Mouse (Mus musculus): ENCODE measurements around the gene Srcap. TPM values are rescaled to one million over a fixed set of nuclear protein-coding genes. Genes with fewer than 3 reads are reported as not detected.
"Not testable (repeated sequence)": the region's sequence is repeated elsewhere in the genome, so short reads cannot be mapped to it uniquely, and the experiment has no call there.

Gene Srcap
- total RNA-seq (2021) = 10 to 100 TPM; 56.8 to 66.1 TPM
- long read RNA-seq, experiment 1, partial matches to known transcripts = 1 of 7 reads
- long read RNA-seq, experiment 1, other reads (novel, unspliced or antisense) = 3 of 7 reads
- long read RNA-seq, experiment 2, partial matches to known transcripts = 0 of 4 reads
- long read RNA-seq, experiment 2, other reads (novel, unspliced or antisense) = 3 of 4 reads

DNA sequence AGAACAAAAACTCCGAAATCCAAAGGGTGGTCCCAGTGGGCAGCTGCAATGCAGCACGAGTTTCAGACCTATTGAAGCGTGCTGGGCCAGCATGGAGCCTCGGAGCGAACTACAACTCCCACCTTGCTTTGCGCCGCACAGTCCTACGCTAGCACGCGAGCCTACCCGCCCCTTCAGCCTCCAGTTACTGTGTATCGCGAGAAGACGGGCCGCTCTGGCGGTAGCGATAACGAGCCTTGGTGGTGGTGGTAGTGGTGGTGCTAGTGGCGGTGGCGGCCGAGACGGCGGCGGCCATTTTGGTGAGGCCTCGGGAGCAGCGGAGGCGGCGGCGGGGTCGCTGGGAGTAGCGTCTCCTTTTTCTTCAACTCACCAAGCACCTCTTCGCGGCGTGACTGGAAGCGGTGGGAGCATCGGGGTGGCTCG is at the start of gene Srcap:
Gene Srcap (plus strand): TSS at position 176 of the 423 bp plus-strand sequence.
- DNase-seq = peak; percentile 92

DNA sequence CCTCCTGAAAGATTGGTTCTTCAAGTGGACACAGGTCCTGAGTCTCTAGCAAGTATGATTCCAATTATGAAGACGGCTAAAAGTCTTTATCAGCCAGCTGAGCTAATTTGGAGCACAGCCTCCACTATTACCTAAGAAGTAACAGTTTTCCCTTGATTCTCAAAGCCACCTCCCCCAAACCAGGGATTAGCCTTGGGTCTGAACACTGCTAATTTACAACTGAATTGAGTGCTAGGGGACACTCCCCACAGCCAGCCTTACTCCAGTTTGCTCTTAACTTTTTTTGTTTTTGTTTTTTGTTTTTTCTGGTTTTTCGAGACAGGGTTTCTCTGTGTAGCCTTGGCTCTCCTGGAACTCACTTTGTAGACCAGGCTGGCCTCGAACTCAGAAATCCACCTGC is 46.6 kb upstream of the Srcap start:
- DNase-seq = no peak

DNA sequence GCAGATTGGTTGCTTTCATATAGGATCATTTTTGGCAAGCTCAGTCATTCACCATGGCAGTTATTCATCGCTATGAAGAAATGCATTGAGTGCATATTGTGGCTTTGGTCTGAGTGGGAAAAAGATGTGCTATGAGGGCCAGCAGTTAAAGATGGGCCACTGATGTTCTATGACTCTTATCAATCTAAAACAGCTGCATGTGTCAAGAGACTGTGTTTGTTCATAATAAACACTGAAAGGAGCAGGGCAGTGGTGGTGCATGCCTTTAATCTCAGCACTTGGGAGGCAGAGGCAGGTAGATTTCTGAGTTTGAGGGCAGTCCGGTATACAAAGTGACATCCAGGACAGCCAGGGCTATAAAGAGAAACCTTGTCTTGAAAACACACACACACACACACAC is 46.1 kb upstream of the Srcap start:
- not testable (repeated sequence) for DNase-seq

DNA sequence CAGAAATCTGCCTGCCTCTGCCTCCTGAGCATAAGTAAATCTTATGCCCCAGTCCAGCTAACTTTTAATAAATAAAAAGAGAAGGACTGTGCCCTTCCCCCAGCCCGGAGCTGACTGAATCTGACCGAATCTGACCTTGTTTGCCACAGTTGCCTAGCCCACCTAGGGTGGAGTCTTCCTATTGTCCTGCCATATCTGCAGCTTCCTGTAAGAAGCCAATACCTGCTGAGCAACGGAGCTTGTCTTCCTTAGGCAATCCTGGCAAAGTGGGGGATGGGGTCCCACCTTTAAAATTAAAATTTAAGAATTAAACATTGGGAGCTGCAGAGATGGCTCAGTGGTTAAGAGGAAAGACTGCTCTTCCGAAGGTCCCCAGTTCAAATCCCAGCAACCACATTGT is 45.2 kb upstream of the Srcap start:
- no peak for DNase-seq

DNA sequence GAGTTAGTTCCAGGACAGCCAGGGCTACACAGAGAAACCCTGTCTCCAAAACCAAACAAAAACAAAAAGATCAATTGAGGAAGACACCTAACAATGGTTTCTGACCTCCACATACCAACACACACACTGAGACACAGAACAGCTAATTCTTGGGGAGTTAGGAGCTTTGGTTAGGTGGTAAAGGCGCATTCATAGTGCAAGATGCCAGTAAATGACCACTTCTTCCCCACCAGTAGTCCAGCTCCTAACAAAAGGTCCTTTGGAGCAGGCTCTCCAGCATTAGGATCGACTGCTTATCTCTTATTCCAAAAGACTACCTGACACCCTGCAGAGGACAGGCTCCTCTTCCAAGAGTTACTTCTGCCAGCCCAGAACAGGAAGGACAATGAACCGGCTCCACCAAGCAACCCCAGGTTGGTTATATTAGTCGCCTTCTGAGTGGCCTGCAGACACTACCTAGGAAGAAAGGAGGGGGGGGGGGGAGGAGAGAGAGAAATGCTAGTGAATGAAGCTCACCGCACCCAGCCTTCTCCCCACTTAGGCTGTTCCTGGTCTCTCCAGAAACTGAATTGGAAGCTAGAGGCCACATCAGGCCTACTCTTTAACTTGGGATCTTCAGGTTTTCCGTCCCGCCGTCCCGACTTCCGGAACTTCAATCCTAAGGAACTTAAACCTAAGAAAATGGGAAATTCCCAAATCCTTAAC is 41.6 kb upstream of the Srcap start:
- no peak for DNase-seq

DNA sequence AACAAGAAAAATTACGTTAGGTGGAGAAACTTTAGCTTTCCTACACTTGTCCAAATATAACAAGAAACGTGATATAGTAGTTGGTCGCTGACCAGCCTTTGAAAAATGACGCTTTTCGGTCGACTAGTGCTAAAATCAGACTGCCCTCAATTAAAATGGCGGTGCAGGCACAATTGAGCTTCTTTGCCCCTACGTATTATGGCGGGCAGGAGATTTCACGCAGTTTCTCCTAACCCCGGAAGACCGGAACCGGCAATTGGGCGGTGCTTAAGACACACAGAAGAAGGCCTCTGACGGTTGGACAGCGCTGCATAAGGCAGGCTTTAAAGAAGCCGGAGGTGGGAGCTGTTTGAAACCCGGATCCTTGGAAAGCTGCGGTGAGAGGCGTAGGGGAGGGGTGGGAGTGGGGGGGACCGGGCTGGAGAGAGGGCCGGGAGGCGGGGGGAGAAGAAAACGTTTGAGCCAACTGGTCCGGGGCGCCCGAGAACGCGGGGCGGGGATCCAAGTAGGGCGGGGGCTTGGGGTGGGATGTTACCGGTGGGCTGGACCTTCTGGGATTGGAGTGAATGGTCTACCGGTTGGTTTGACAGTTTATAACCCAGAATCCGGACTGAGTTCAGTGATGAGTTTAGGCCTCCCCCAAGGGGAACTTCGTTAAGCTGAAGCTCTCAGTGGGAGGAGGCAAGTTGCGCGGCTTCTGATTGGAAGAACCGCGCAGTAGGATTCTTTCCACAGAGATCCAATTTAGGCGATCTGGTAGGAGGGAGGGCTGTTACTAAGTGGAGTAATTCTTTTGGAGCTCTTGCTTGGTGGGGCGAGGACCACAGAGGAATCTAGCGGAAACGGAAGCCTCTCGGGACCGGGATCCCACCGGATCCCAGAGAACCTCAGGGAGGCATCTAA is 40.8 kb upstream of the Srcap start:
- DNase-seq = peak; percentile 85

DNA sequence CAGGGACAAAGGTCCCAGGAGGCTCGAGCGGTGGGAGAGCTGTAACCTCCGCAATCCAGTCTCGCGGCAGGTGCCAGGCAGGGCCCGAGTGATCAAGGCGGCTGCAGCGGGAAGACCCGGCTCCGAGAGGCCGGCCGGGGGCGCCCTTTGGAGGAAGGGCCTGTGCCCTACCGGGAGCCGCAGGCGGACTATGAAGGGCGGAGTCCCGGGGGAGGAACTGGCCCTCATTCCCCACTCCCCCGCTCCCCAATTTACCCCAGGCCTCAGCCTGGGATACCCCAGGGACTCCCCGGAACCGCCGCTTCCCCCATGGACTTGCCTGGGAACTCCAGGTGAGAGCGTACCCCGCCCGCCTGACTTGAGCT is 40.2 kb upstream of the Srcap start:
- DNase-seq = peak; percentile 67

DNA sequence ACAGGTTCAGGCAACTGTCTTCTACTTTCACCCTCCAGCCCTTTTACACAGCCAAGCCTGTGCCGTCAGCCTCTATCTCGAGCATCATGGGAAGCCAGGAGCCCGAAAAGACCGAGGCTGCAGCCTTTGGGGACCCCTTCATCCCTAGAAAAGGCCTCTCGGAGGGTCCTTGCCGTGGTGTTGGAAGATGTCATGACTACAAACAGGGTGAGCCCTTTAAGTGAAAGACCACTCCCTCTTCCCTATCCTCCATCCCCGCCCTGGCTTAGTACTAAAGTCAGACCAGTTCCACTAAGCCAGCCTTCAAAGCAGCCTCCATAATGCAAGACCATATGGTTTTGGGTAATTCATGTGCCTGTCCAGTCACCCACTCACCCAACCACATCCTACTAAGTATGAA is 39.7 kb upstream of the Srcap start:
- DNase-seq = no peak

DNA sequence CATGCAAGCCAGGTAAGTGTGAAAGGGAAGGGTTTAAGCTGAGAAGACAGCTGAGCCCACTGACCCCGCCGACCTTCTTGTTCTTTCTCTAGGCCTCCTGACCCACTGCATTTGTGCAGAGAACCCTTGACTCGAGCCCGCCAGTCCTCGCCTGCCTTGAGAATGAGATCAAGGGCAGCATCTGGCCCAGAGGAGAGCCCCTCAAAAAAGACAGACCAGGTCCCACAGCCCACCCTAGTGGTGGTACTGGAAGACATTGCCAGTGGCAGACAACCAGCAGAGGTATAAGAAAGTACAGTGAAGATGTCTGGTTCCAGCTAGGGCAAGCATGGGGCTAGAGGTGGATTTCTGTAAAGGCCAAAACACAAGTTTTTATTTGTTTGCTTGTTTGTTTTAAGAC is 38.1 kb upstream of the Srcap start:
- DNase-seq = no peak

DNA sequence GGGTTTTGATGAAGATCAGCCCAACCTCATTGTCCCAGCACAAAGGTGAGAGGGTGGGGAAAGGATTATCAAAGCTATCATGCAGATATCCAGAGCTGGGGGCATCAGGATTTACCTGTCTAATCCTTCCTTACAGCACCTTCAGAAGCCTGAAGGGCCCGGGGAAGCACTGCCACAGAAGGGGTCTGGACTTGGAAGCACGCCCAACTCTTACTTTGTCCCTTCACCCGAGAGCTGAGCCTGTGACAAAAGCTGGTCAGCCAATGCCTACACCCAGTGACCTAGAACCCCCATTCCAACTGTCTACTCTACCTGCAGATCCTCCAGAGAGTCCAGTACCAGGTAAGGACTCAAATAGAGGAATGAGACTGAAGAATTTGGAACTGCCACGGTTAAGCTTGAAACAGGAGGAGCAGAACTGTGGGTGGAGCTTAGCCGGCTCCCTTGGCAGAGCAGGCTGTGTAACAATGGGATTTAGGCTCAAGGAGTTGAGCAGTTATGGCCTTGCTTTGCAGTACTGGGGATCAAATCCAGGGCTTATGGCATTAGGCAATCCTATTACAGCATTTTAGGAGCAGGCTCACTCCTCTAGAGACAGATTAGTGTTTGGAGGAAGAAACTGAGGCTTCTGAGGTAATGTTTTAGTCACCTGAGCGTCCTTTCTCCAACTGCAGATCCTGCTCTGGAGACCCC is 37.3 kb upstream of the Srcap start:
- DNase-seq = no peak

DNA sequence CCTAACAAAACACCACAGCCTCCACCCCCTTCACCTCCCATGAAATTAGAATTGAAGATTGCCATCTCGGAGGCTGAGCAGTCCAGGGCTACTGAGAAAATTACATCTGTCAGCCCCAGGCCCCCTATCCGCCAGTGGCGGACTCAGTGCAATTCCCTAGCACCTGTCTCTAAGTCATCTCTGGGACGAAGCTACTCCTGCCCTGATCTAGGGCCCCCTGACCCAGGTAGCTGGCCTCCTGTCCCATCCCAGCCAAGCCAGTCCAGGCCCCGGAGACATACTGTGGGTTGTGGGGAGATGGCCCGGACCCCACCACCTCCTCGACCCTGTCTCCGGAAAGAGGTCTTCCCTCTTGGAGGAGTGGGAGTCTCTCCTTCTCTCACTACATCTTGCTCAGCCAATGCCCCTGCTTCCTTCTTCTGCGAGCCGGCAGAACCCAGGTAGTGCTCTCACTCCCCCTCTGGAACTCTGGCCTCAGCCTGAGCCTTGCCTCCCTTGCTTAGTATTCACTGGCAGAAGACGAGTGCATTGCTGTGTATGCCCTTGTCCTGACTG is 36.5 kb upstream of the Srcap start:
- no peak for DNase-seq

DNA sequence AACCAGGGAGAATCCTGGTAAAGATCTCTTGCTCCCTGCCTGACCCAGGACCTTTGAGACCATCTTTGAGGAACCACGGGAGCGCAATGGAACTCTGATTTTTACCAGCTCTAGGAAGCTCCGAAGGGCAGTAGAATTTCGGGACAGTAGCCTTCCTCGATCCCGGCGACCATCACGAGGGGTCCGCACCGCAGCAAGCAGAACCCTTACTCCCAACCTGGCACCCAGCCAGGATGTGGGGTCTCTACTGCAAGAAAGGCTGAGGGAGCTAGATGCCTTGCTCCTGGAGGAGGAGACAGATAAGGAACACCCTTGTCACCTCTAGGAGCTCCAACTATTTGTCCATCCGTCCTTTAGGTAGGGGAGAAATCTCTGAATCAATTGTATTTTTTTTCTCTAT is 35.4 kb upstream of the Srcap start:
- DNase-seq = peak; percentile 29

DNA sequence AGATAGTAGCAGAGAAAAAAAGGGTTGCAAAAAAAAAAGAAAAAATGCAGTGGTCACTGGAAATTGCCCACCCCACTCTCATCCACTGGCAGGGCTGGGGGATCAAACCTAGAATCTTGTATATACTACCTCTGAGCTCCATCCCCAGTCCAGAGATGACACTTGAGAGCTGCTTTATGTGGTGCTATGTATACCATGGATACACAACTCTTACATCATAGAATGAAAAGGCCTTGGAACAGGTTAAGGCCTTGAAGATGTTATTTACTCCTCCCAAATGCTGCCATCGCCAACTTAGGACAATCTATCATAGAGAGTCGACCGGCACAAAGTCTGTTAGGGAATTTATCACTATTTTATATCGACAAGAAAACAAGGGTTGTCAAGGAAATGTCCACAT is 34.9 kb upstream of the Srcap start:
- DNase-seq = no peak

DNA sequence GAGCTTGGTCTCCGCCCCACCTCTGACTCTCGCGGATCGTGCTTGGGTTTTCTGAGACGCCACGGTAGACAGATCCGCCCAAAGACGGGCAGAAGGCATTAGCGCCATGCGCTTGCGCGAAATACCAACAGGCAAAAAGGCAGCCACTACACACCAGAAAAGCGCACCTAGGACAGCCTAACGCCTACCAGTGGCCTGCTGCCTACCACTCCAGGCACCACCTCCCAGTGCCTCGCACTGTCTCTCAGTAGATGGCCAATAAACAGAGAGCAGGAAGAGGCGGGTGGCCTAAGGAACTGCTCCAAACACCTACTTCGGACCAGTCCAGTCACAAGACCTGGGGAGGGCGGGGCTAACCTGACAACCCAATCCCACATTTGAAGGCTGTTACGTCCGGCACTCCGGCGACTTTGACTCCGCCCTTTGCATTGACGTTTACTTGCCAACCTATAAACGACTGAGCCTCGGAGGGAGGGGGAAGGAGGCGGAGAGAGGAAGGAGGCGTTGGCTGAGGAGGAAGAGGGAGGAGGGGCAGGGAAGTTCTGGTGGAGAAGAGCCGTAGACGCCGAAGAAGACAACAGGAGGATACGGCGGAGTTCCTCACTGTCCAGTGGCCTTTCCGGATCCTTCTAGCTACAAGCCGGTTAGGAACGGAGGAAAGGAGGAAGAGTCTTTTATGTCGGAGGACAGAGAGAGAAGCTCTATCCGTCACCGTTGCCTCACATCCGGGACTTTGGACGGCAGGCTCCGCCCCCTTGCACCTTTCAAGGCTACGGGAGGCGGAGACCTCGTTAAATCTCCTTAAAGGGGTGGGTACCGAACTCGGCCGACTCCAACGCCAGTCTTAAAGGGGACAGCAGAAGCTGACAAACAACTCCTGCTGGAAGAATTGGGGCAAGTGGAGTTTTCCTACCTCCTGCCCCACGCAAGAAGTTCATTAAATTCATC is 33.8 kb upstream of the Srcap start:
- peak; percentile 98 for DNase-seq

DNA sequence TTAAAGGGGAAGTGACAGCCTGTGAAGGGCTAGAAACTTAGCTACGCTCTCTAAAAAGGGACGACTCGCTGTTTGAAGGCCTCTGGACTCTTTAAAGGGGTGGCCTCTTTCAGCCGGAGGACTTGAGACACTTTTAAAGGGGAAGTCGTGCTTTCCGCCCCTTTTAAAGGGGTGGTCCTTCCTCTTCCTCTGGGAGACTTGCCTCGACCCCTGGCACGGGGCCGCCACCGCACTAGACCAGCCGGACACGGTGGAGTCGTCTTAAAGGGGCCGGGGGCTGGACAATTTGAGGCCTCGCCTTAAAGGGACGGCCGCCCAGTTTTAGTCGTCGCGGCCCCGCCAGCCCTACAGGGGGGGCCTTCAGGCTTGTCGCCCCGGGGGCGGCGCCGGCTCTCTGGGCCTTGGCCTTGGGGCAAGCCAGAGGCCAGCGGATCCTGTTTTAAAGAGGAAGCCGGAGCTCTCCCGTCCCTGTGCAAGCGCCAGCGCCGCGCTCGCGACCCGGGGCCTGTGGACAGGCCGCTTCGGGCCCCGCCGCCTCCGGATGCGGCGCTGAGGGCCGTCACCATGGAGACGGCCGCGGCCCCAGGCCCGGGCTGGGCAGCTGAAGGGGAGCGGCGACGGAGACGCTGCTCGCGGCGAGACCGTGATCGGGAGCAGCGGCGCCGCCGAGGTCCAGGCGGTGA is 33.0 kb upstream of the Srcap start, which contains the start of gene Fbrs:
Gene Fbrs (plus strand): TSS at position 565 of the 683 bp plus-strand sequence.
- DNase-seq = peak; percentile 98

DNA sequence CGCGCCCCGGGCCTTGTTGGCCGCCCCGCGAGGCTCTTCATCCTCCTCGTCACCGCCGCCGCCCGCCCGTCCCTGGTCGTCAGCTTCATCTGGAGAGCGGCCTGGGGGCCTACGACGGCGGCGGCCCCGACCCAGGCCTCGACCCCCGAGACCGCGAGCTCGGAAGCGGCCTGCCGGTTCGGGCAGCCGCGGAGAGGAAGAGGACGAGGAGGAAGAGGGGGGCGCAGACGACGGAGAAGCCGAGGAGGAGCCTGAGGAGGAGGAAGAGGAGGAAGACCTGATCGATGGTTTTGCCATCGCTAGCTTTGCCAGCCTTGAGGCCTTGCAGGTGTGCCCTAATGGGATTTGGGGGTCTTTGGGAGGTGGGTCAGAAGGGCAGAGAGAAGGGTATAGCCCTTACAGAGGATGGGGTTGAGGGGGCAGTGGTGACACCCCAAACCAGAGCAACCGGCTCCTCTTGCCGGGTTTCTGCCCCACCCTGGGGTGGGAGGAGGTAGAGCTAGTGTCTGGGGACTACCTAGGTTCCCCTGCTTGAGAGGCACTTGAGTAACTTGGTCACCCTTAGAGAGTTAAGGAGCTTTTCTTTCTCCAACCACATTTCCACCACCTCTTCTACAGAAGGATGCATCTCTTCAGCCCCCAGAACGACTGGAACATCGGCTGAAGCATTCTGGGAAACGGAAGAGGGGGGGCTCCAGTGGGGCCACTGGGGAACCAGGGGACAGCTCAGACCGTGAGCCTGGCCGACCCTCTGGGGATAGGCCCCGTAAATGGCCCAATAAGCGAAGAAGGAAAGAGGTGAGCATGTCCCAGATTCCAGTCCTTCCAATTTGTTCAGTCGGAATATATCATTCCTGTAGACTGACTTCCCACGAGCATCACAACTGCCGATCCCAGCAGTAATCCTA is 32.2 kb upstream of the Srcap start:
- DNase-seq = no peak

DNA sequence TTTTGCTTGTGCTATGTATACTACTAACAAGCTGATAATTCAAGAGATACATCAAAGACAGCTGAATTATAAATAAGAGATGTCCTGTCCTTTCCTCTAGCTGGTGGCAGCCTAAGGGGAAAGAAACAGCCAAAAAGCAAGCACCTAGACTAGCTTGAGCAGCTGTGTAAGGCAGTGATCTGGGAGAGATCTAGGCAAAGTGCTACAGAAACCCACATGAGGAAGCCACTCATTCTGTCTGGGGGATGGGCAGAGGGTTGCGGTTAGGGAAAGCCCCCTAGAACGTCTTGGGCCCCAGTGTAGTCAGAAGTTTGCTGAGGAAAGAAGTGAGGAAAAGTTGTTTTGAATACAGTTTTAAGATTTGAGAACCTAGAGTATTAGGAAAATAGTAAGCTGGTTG is 31.5 kb upstream of the Srcap start:
- DNase-seq = no peak

DNA sequence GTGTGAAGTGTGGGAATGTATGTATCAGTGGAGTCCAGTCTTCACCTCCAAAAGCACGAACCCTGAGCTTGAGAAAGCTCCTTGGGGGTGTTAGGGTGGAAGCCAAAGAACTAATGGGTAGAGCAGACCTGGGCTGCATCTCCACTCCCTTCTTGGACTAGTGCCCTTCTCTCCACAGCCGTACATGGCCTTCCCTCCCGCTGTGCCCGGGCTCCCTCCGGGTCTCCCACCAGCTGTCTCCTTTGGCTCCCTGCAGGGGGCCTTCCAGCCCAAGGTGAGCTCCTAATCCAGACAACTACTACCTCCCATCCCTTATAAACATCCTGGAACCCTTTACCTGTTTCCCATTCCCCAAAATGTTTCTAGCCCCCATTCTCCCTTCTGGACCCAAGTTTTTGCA is 26.4 kb upstream of the Srcap start:
- no peak for DNase-seq

DNA sequence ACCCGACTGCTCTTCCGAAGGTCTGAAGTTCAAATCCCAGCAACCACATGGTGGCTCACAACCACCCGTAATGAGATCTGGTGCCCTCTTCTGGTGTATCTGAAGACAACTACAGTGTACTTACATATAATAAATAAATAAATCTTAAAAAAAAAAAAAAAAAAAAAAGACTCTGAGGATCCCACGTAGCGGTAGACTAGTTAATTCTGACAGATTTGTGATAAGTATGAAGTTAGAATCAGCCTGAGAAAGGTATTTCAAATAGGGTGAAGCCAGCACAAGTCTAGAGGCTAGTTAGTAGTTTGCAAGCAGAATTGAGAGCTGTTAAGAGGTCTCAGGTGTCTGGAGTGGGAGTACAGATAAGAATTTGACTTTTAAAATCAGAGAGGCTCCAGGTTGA is 23.4 kb upstream of the Srcap start:
- DNase-seq = not testable (repeated sequence)
